Mouse (Mus musculus) mammary gland, adult 2 months (tissue): ENCODE data around the gene Ms4a1. TPM values are rescaled to one million over a fixed set of nuclear protein-coding genes. Genes with fewer than 3 reads are reported as not detected.

Source experiments
- polyA plus RNA-seq: library from polyadenylated mRNA; depleted of rRNA; stranded (reverse); fragments of >200 nt; gene quantifications from 2 replicates; pipeline ENCODE4 v1.2.3, GENCODE M21; 2012; ENCODE audit warnings: low replicate concordance; rRNA removed

The Ms4a1 gene
- polyA plus RNA-seq = 7.6 and 12.1 TPM in 2 replicates

DNA sequence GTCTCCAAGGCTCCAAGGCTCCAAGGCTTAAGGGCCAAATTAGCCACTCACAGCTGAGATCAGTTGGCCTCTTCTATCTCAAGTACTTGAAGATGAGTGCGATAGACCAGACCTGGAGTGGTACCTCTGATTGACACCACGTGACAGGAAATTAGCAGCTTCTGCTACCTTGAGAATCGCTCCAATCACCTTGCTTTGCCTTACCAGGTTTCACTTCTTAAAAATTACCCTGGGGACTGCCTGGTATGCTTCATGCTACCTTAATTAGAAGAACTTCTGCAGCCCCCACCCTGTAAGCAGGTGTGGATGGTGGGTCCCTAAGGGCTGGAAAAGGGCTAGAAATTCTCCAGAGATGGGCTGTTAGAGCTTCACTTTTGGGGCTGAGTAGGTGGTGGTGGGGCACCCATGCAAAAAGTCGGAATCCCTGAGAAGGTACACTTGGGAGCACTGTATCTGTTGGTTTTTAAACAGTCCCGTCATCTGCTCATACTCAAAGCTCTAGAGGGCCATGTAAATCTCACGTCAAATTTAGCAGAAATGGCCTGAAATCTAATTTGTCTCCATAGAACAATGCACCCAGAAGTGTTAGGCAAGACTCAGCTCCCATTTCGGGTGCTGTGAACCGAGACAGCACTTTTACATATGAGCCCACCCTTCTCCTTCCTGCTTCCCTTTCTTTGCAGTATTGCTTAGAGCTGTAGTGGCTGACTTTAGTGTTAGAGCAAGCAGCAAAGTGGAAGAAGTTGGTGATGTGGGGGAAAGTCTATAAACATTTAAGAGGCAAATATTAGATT lies at the start of gene Ms4a1:
Gene Ms4a1, minus strand, starts transcription at position 190 of the 794 bp plus-strand sequence.

DNA sequence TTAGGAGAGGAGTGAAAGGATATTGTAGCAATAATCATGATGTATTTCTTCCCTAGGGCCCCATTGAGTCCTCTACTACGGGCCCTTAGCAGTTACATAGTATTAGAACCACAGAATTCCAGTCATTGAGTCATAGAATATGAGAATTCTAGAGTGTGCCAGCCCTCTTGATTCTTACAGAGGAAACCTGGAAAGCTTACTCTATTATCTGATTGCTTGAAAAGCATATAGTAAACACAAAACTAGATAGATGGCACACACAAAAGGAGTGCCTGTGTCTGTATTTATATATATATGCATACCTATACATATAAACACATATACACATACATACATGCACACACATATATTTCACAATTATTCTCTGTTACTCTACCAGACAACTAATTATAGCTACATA lies 48.3 kb upstream of the Ms4a1 start, which contains the start of gene Ms4a14:
Gene Ms4a14, minus strand, starts transcription at position 101 of the 400 bp plus-strand sequence.

DNA sequence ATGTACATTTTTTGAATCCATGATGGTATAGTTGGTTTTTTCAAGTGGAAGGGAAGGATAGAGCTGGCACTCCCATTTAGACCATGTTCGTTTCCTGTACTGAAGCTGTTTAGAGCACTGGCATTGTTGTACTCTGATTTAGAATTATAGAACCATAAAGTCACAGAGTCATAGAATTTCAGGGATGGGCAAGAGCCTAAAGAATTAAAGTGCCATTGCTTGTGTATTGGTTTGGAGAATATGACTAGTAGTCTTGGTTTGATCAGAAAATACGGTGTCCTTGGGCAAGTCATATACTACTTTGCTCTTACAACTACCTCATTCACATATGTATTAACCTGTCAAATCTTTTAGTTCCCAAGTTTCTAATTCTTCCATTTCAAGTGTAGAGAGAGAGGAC lies 17.7 kb upstream of the Ms4a1 start, which contains the start of gene Ms4a5:
Gene Ms4a5, minus strand, starts transcription at position 101 of the 400 bp plus-strand sequence.

DNA sequence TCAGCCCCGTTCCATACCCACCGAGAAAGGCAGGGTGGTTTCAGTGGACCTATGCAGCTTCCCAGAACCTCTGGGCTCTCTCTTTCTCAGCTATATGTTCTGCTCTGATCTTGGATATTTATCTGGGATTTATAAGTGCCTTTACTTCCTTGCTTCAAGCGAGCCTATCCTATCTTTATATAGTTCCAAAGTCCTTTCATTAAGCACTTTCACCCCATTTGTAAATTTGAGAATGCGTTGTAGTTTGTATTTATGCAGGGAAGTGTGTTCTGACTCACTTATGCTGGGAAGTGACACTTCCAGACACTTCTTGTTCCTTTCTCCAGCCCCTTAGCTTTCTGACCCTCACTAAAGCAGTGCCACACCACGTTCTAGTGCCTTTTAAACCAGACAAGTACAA lies 33.7 kb downstream of the Ms4a1 start, which contains the start of gene Ms4a12:
Gene Ms4a12, minus strand, starts transcription at position 101 of the 400 bp plus-strand sequence.

Other genes starting within 250 kb of the Ms4a1 start
- gene Ms4a18, start 248.2 kb downstream of the Ms4a1 start, polyA plus RNA-seq = not detected in 2 replicates
- 6.6 and 18.8 TPM in 2 replicates for gene Ms4a8a, start 185.1 kb downstream of the Ms4a1 start, polyA plus RNA-seq
- not detected in 2 replicates for gene 1700017D01Rik, start 135.4 kb downstream of the Ms4a1 start, polyA plus RNA-seq
- not detected in 2 replicates for gene 1700025F22Rik, start 100.9 kb downstream of the Ms4a1 start, polyA plus RNA-seq
- not detected in 2 replicates for gene Ms4a13, start 69.5 kb downstream of the Ms4a1 start, polyA plus RNA-seq
- not detected in 2 replicates for gene Ms4a12, start 33.8 kb downstream of the Ms4a1 start, polyA plus RNA-seq
- gene Ms4a5, start 17.6 kb upstream of the Ms4a1 start, polyA plus RNA-seq = not detected in 2 replicates
- gene Ms4a14, start 48.2 kb upstream of the Ms4a1 start, polyA plus RNA-seq = 0.35 and 1.4 TPM in 2 replicates
- gene Ms4a7, start 69.9 kb upstream of the Ms4a1 start, polyA plus RNA-seq = 2.6 and 8.1 TPM in 2 replicates
- 0.97 and 2.4 TPM in 2 replicates for gene Ms4a4a, start 109.3 kb upstream of the Ms4a1 start, polyA plus RNA-seq
- gene Ms4a4c, start 138.5 kb upstream of the Ms4a1 start, polyA plus RNA-seq = 4.0 and 6.8 TPM in 2 replicates
- 46.1 and 93.0 TPM in 2 replicates for gene Ms4a4b, start 177.3 kb upstream of the Ms4a1 start, polyA plus RNA-seq
- 6.0 and 14.4 TPM in 2 replicates for gene Ms4a6c, start 203.1 kb upstream of the Ms4a1 start, polyA plus RNA-seq
- 13.1 and 23.7 TPM in 2 replicates for gene Gm8369, start 219.7 kb upstream of the Ms4a1 start, polyA plus RNA-seq